Mouse (Mus musculus) stomach, adult 2 months (tissue): ENCODE measurements around the gene Cdan1. TPM values are rescaled to one million over a fixed set of nuclear protein-coding genes. Genes with fewer than 3 reads are reported as not detected.

Experiments used
- polyA plus RNA-seq: library from polyadenylated mRNA; depleted of rRNA; stranded (reverse); fragments of >200 nt; gene quantifications from 2 replicates; pipeline ENCODE4 v1.2.3, GENCODE M21; 2012; rRNA removed

Cdan1 gene
- polyA plus RNA-seq = 4.7 and 8.0 TPM in 2 replicates

GRCm38 (mm10) chr2:120849449-120850423, at the start of gene Cdan1:
Gene Cdan1, minus strand, starts transcription at chr2:120850128.

GRCm38 (mm10) chr2:120850424-120851082, 625 bp upstream of the Cdan1 start, which contains the start of gene Ttbk2:
Gene Ttbk2, minus strand, starts transcription at chr2:120850604.

Other genes starting within 250 kb of the Cdan1 start
- gene Haus2, start 240.7 kb downstream of the Cdan1 start, polyA plus RNA-seq = 0.18 and 0.58 TPM in 2 replicates
- 1.4 and 2.2 TPM in 2 replicates for gene Lrrc57, start 240.6 kb downstream of the Cdan1 start, polyA plus RNA-seq
- 0.78 and 1.7 TPM in 2 replicates for gene Stard9, start 221.0 kb downstream of the Cdan1 start, polyA plus RNA-seq
- 0.39 and 0.85 TPM in 2 replicates for gene Ttbk2, start 476 bp upstream of the Cdan1 start, polyA plus RNA-seq
- 6.2 and 10.6 TPM in 2 replicates for gene Ubr1, start 120.6 kb upstream of the Cdan1 start, polyA plus RNA-seq
- gene Tmem62, start 126.9 kb upstream of the Cdan1 start, polyA plus RNA-seq = 4.8 and 5.8 TPM in 2 replicates
- 3.7 and 4.2 TPM in 2 replicates for gene Ccndbp1, start 158.3 kb upstream of the Cdan1 start, polyA plus RNA-seq
- gene Epb42, start 186.9 kb upstream of the Cdan1 start, polyA plus RNA-seq = 0.08 TPM in 1 of 2 replicates, not detected in the other
- gene Tgm5, start 235.7 kb upstream of the Cdan1 start, polyA plus RNA-seq = 0.43 and 0.76 TPM in 2 replicates